Mouse (Mus musculus) testis, adult 2 months (tissue): ENCODE measurements at regions not wholly inside any gene's neighbourhood (a gene's known extent, or its start where the extent isn't known, plus 50 kb on each side); places are given as distances from the start of the nearest gene placed in this dataset.

Experiments used
- H3K27ac ChIP-seq: fragments of 200-500 bp; 2 replicates; pipeline ENCODE4 v1.5.1; 2012; ENCODE audit warnings: low read depth, low read length; ENCODE audit not compliant: control insufficient read depth, insufficient read depth
- H3K27me3 ChIP-seq: fragments of 200-500 bp; 2 replicates; pipeline ENCODE4 v1.6.1; 2012; ENCODE audit warnings: mild to moderate bottlenecking, low read length, moderate library complexity; ENCODE audit not compliant: control insufficient read depth, insufficient read depth
- H3K36me3 ChIP-seq: fragments of 200-500 bp; 2 replicates; pipeline ENCODE4 v1.6.1; 2012; ENCODE audit warnings: mild to moderate bottlenecking, low read length; ENCODE audit not compliant: control insufficient read depth, insufficient read depth
- H3K4me1 ChIP-seq: fragments of 200-500 bp; 2 replicates; pipeline ENCODE4 v1.6.1; 2012; ENCODE audit warnings: low read length; ENCODE audit not compliant: control insufficient read depth, insufficient read depth
- H3K4me3 ChIP-seq: fragments of 200-500 bp; 2 replicates; pipeline ENCODE4 v1.5.1; 2012; ENCODE audit warnings: low read depth, mild to moderate bottlenecking, low read length, moderate library complexity, mixed read lengths; ENCODE audit not compliant: control insufficient read depth
- CTCF ChIP-seq: fragments of 200-500 bp; IDR thresholded peaks from 2 replicates; pipeline ENCODE4 v1.5.1; 2012; ENCODE audit warnings: low read depth, mild to moderate bottlenecking, inconsistent platforms, low read length, moderate library complexity; ENCODE audit not compliant: control insufficient read depth, insufficient read depth, insufficient replicate concordance
- POLR2A ChIP-seq: fragments of 200-500 bp; IDR thresholded peaks from 2 replicates; pipeline ENCODE4 v1.6.1; 2012; ENCODE audit warnings: low read depth, mild to moderate bottlenecking, inconsistent platforms, low read length, moderate library complexity; ENCODE audit not compliant: control insufficient read depth

- TF ChIP-seq POLR2A (no peak), CTCF (no peak)
- no peaks in the 10 kb centered on the region for H3K27me3 ChIP-seq
- H3K4me1 ChIP-seq, result no peaks in the 10 kb centered on the region
- H3K4me3 ChIP-seq, result no peak overlapping the region
- no peaks in the 10 kb centered on the region for H3K36me3 ChIP-seq
- no peak overlapping the region for H3K27ac ChIP-seq
Observed at GRCm38 (mm10) chr3:149379866-149380472, 389.6 kb upstream of the Adgrl2 start.

GRCm38 (mm10) chr3:149379249-149379865, 389.0 kb upstream of the Adgrl2 start:
- TF ChIP-seq POLR2A (no peak), CTCF (no peak)
- H3K27me3 ChIP-seq, result no peaks in the 10 kb centered on the region
- H3K27ac ChIP-seq, result no peak overlapping the region
- H3K36me3 ChIP-seq, result no peaks in the 10 kb centered on the region
- no peak overlapping the region for H3K4me3 ChIP-seq
- H3K4me1 ChIP-seq, result no peaks in the 10 kb centered on the region

- Histone ChIP-seq H3K27ac (no peak overlapping the region), H3K27me3 (no peaks in the 10 kb centered on the region)
Observed at GRCm38 (mm10) chr3:149371439-149371838, 381.1 kb upstream of the Adgrl2 start.

GRCm38 (mm10) chr3:149370517-149371227, 380.3 kb upstream of the Adgrl2 start:
- H3K36me3 ChIP-seq, result no peaks in the 10 kb centered on the region
- no peaks in the 10 kb centered on the region for H3K27me3 ChIP-seq
- H3K4me3 ChIP-seq, result no peak overlapping the region
- H3K27ac ChIP-seq, result no peak overlapping the region
- peaks cover 2% of the 10 kb centered on the region; the same call in 1 of the 2 replicates for H3K4me1 ChIP-seq
- no peak for TF ChIP-seq CTCF
- TF ChIP-seq POLR2A, result no peak

More at GRCm38 (mm10) chr3:149371439-149371838, 381.1 kb upstream of the Adgrl2 start:
- H3K36me3 ChIP-seq, result no peaks in the 10 kb centered on the region
- peaks cover 2% of the 10 kb centered on the region; the same call in 1 of the 2 replicates for H3K4me1 ChIP-seq
- TF ChIP-seq CTCF (no peak), POLR2A (no peak)
- H3K4me3 ChIP-seq, result no peak overlapping the region

GRCm38 (mm10) chr3:149367888-149368287, 377.5 kb upstream of the Adgrl2 start:
- H3K4me3 ChIP-seq, result no peak overlapping the region
- H3K36me3 ChIP-seq, result no peaks in the 10 kb centered on the region
- H3K27me3 ChIP-seq, result no peaks in the 10 kb centered on the region
- no peak overlapping the region for H3K27ac ChIP-seq
- TF ChIP-seq POLR2A, result no peak
- no peak for TF ChIP-seq CTCF
- H3K4me1 ChIP-seq, result peaks cover 2% of the 10 kb centered on the region; the same call in 1 of the 2 replicates

- TF ChIP-seq POLR2A, result no peak
- no peak for TF ChIP-seq CTCF
- Histone ChIP-seq H3K27me3 (no peaks in the 10 kb centered on the region), H3K36me3 (no peaks in the 10 kb centered on the region), H3K4me1 (peaks cover under 1% of the 10 kb centered on the region), H3K4me3 (no peak overlapping the region), H3K27ac (no peak overlapping the region)
Observed at GRCm38 (mm10) chr3:149360164-149360563, 369.8 kb upstream of the Adgrl2 start.

GRCm38 (mm10) chr3:149358570-149359193, 368.3 kb upstream of the Adgrl2 start:
- Histone ChIP-seq H3K27me3 (no peaks in the 10 kb centered on the region), H3K4me1 (peaks cover 3% of the 10 kb centered on the region; the same call in 1 of the 2 replicates), H3K4me3 (no peak overlapping the region), H3K27ac (no peak overlapping the region), H3K36me3 (no peaks in the 10 kb centered on the region)
- TF ChIP-seq CTCF (no peak), POLR2A (no peak)
